Mouse (Mus musculus): ENCODE results near the gene Fxyd6.

Fxyd6 gene

GRCm38 (mm10) chr9:45376883-45377282, 6.9 kb downstream of the Fxyd6 start:
- DNase-seq = peak; percentile 72 to 82

GRCm38 (mm10) chr9:45380411-45381251, 10.6 kb downstream of the Fxyd6 start:
- DNase-seq = peak; percentile 68 to 77

- peak in 1 of 2 experiments; percentile 46 for DNase-seq
Observed at GRCm38 (mm10) chr9:45382336-45382735, 12.4 kb downstream of the Fxyd6 start.

- no peak for DNase-seq
Observed at GRCm38 (mm10) chr9:45382834-45383233, 12.8 kb downstream of the Fxyd6 start.

GRCm38 (mm10) chr9:45383883-45384282, 13.9 kb downstream of the Fxyd6 start:
- DNase-seq = no peak

- no peak for DNase-seq
Observed at GRCm38 (mm10) chr9:45386698-45387097, 16.7 kb downstream of the Fxyd6 start.

GRCm38 (mm10) chr9:45388385-45388994, 18.5 kb downstream of the Fxyd6 start:
- DNase-seq = peak; percentile 95 to 96

- no peak for DNase-seq
Observed at GRCm38 (mm10) chr9:45389596-45389995, 19.6 kb downstream of the Fxyd6 start.

GRCm38 (mm10) chr9:45391299-45391698, 21.3 kb downstream of the Fxyd6 start:
- DNase-seq = no peak

GRCm38 (mm10) chr9:45395218-45395617, 25.2 kb downstream of the Fxyd6 start:
- DNase-seq = no peak

- DNase-seq = no peak
Observed at GRCm38 (mm10) chr9:45395796-45396195, 25.8 kb downstream of the Fxyd6 start.

- DNase-seq = peak; percentile 81 to 89
Observed at GRCm38 (mm10) chr9:45398336-45398735, 28.4 kb downstream of the Fxyd6 start.

- DNase-seq = no peak
Observed at GRCm38 (mm10) chr9:45399434-45399833, 29.4 kb downstream of the Fxyd6 start, which contains the start of gene Fxyd2. TSS of gene Fxyd2 (plus strand) at chr9:45399669.

GRCm38 (mm10) chr9:45401851-45402250, 31.9 kb downstream of the Fxyd6 start:
- DNase-seq = no peak

- DNase-seq = no peak
Observed at GRCm38 (mm10) chr9:45402957-45403356, 33.0 kb downstream of the Fxyd6 start.

- DNase-seq = no peak
Observed at GRCm38 (mm10) chr9:45405694-45406093, 35.7 kb downstream of the Fxyd6 start.

GRCm38 (mm10) chr9:45406808-45407207, 36.8 kb downstream of the Fxyd6 start:
- DNase-seq = no peak

GRCm38 (mm10) chr9:45407706-45408675, 38.0 kb downstream of the Fxyd6 start:
- DNase-seq = peak; percentile 88 to 94

- DNase-seq = no peak
Observed at GRCm38 (mm10) chr9:45410193-45410592, 40.2 kb downstream of the Fxyd6 start.

GRCm38 (mm10) chr9:45410614-45411013, 40.6 kb downstream of the Fxyd6 start:
- no peak for DNase-seq

- no peak for DNase-seq
Observed at GRCm38 (mm10) chr9:45411111-45411510, 41.1 kb downstream of the Fxyd6 start.

- peak; percentile 58 to 70 for DNase-seq
Observed at GRCm38 (mm10) chr9:45411803-45412202, 41.8 kb downstream of the Fxyd6 start.

- peak; percentile 94 to 96 for DNase-seq
Observed at GRCm38 (mm10) chr9:45412287-45412686, 42.3 kb downstream of the Fxyd6 start.

Measured in cerebellum, postnatal 25 days (tissue).